Mouse (Mus musculus) midbrain, embryonic 11.5 days (tissue): ENCODE data around the gene Ms4a8a. TPM values are rescaled to one million over a fixed set of nuclear protein-coding genes. Genes with fewer than 3 reads are reported as not detected.
A peak's percentile ranks its signal among the peaks of the same experiment; 100 is the strongest.
"Not testable (repeated sequence)": the region's sequence is repeated elsewhere in the genome, so short reads cannot be mapped to it uniquely, and the experiment has no call there.

Experiments used
- ATAC-seq: fragments of 200-750 bp; cut with Nextera tagmentation; 2 replicates; pipeline ENCODE4 v1.8.0; 2017; ENCODE audit warnings: moderate TSS enrichment, moderate library complexity; ENCODE audit not compliant: low FRiP score
- DNase-seq: peaks from one replicate; pipeline ENCODE4 v3.0.0; 2015; ENCODE audit warnings: low spot score; ENCODE audit errors: missing footprints
- H3K27ac ChIP-seq: fragments of 300-500 bp; sonication (generic); 2 replicates; pipeline ENCODE4 v1.5.1; 2014; ENCODE audit warnings: low read depth, low read length
- H3K27me3 ChIP-seq: fragments of 300-500 bp; sonication (generic); 2 replicates; pipeline ENCODE4 v1.6.1; 2014; ENCODE audit warnings: mild to moderate bottlenecking, low read length, moderate library complexity, mixed read lengths; ENCODE audit not compliant: control insufficient read depth, insufficient read depth
- H3K36me3 ChIP-seq: fragments of 300-500 bp; sonication (generic); 2 replicates; pipeline ENCODE4 v1.6.1; 2014; ENCODE audit warnings: mild to moderate bottlenecking, low read length, moderate library complexity, mixed read lengths; ENCODE audit not compliant: control insufficient read depth, insufficient read depth
- H3K4me1 ChIP-seq: fragments of 300-500 bp; sonication (generic); 2 replicates; pipeline ENCODE4 v1.6.1; 2014; ENCODE audit warnings: low read length; ENCODE audit not compliant: control insufficient read depth, insufficient read depth
- H3K4me2 ChIP-seq: fragments of 300-500 bp; sonication (generic); 2 replicates; pipeline ENCODE4 v1.6.1; 2014; ENCODE audit warnings: mild to moderate bottlenecking, moderate library complexity
- H3K4me3 ChIP-seq: fragments of 300-500 bp; sonication (generic); 2 replicates; pipeline ENCODE4 v1.5.1; 2014; ENCODE audit warnings: low read depth, low read length
- H3K9ac ChIP-seq: fragments of 300-500 bp; sonication (generic); 2 replicates; pipeline ENCODE4 v1.6.1; 2014; ENCODE audit warnings: low read length
- H3K9me3 ChIP-seq: fragments of 300-500 bp; sonication (generic); 2 replicates; pipeline ENCODE4 v1.6.1; 2016; ENCODE audit warnings: low read length; ENCODE audit not compliant: control insufficient read depth
- WGBS: fragments of 180-500 bp; shearing (Covaris S2); extraction: QIAGEN DNeasy Blood & Tissue Kit; methylation state at CpG from one replicate; pipeline ENCODE4 v1.1.7; 2014; 5-methylcytosine and 5-hydroxymethylcytosine counted together
- polyA plus RNA-seq: library from polyadenylated mRNA; unstranded; fragments of >200 nt; fragmentation: Nextera tagmentation; extraction: Ambion mirVana; gene quantifications from 2 replicates; pipeline ENCODE4 v1.2.1, GENCODE M21; 2014

The Ms4a8a gene
- not detected in 2 replicates for polyA plus RNA-seq

DNA sequence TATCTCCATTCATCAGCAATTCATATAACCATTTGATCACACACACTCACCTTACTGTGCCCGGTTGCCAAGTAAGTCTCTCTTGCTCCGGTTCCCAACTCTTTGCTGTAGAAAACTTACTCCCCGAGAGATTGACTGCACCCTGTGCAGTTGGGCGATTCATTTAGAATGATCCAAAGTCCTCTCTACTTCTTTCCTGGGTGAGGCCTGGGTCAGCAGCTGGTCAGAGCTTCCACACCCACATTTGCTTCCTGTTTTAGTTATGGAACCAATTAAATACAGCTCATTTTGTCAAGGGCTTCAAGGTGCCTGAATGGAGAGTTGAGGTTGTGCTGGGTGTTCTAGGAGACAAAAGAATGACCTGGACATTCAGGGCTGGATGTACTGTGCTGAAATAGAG, at the start of gene Ms4a8a:
TSS of gene Ms4a8a (minus strand) at position 169 of the 400 bp plus-strand sequence.
- no peaks in the 10 kb centered on the region for H3K27me3 ChIP-seq
- ATAC-seq = no peak
- WGBS = 89% methylated on average over 4 of the region's 4 CpGs

DNA sequence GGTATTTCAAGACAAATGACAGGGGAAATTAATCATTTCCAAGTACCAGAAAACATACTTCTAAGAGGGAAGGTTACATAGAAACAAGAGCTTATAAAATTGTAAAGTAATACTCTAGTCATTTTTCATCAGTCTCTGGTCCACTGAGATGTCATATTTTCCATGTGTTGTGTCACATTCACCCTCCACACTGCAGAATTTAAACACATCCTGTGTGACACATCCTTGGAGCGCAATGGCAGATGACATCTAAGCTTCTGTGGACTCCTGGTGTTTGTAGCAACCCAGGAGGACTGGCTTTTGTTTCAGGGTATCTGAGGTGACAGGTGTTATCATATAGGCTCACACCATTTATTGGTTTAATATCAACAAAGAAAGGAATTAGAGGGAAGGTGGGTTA, 48.8 kb upstream of the Ms4a8a start:
- no peaks in the 10 kb centered on the region for H3K36me3 ChIP-seq
- H3K4me2 ChIP-seq = no peak overlapping the region
- H3K27me3 ChIP-seq = no peaks in the 10 kb centered on the region
- no peak overlapping the region for H3K27ac ChIP-seq
- ATAC-seq (no peak), DNase-seq (no peak)
- no peak overlapping the region for H3K4me3 ChIP-seq
- WGBS = 91% methylated on average over 1 of the region's 1 CpGs
- no peak overlapping the region for H3K9ac ChIP-seq
- no peaks in the 10 kb centered on the region for H3K4me1 ChIP-seq
- no peaks in the 10 kb centered on the region for H3K9me3 ChIP-seq

More for the DNA sequence above, at the start of gene Ms4a8a:
- no peaks in the 10 kb centered on the region for H3K9me3 ChIP-seq
- H3K27ac ChIP-seq = no peak within 1 kb of the TSS
- no peak within 1 kb of the TSS for H3K4me2 ChIP-seq
- H3K4me3 ChIP-seq = no peak within 1 kb of the TSS
- no peaks in the 10 kb centered on the region for H3K4me1 ChIP-seq
- DNase-seq = no peak
- H3K36me3 ChIP-seq = no peaks in the 10 kb centered on the region
- no peak within 1 kb of the TSS for H3K9ac ChIP-seq

DNA sequence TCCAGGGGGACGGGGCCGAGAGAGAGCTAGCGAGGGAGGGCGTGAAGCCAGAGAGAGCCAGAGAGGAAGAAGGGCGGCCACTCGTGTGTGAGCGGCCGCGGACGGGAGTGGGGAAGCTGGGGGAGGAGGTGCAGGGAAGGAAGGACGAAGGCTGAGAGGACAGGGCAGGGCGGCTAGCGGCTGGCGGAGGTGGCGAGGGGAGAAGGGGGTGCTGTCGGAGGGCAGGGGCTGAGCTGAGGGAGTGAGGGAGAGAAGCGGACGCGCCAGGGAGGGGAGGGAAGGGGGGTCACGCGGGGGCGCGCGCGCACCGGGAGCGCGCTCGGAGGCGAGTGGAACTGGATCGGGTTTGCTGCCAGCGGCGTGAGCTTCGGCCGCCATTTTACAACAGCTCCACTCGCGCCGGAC, 40.1 kb upstream of the Ms4a8a start:
- ATAC-seq = peak; percentile 98
- peak; percentile 91 for DNase-seq
- Histone ChIP-seq H3K9ac (peak overlapping the region; percentile 49; the same call in 1 of the 2 replicates), H3K4me3 (peak overlapping the region; percentile 20), H3K4me2 (peak overlapping the region; percentile 32; the same call in 1 of the 2 replicates)
- not testable (repeated sequence) for H3K9me3 ChIP-seq, H3K27ac ChIP-seq, H3K36me3 ChIP-seq, H3K27me3 ChIP-seq, H3K4me1 ChIP-seq
- WGBS = 6% methylated on average over 9 of the region's 38 CpGs

DNA sequence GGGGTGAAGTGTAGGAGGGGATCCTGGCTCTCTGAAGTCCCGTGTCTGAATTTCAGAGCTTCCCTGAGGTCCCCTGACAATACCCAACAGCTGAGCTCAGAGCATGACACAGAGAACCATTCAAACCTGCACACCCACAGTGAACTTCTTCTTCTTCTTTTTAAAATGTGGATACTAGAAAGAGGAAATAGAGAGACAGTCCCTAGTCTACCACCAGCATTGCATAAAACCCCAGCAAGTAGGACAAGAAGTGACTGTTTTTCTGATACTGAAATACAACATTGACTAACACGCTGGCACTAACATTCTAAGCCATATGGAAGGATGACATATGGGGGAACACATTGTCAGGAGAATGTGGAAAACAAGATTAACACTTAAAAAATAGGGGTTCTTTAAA, 38.4 kb upstream of the Ms4a8a start:
- H3K4me3 ChIP-seq = no peak overlapping the region
- H3K27me3 ChIP-seq = no peaks in the 10 kb centered on the region
- H3K4me1 ChIP-seq = no peaks in the 10 kb centered on the region
- H3K27ac ChIP-seq = no peak overlapping the region
- no peaks in the 10 kb centered on the region for H3K36me3 ChIP-seq
- H3K9me3 ChIP-seq = no peaks in the 10 kb centered on the region; the same call in 1 of the 2 replicates
- no peak overlapping the region for H3K4me2 ChIP-seq
- H3K9ac ChIP-seq = no peak overlapping the region
- DNase-seq (no peak), ATAC-seq (no peak)
- 83% methylated on average over 2 of the region's 2 CpGs for WGBS

DNA sequence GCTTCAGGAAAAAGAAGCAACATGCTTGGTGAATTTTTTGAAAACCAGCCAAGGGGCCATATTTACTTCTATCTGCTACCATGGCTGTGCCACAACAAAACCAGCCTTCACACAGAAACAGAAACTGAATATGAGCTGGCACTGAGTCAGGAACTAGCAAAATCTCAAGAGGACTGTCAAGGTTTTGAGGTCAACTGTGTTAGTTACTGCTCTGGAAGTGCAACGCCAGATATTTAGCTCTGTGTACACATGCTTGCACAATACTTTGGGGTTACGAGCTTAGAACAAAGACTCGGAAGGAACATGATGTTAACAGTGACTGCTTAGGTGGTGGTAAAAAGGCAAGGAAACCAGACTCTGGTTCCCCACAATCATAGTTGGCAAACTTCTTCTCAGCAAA, 26.8 kb upstream of the Ms4a8a start:
- H3K9me3 ChIP-seq = no peaks in the 10 kb centered on the region
- no peak overlapping the region for H3K9ac ChIP-seq
- H3K36me3 ChIP-seq = no peaks in the 10 kb centered on the region
- 88% methylated on average over 3 of the region's 3 CpGs for WGBS
- ATAC-seq (no peak), DNase-seq (no peak)
- no peak overlapping the region for H3K27ac ChIP-seq
- no peaks in the 10 kb centered on the region for H3K4me1 ChIP-seq
- H3K4me3 ChIP-seq = no peak overlapping the region
- no peaks in the 10 kb centered on the region for H3K27me3 ChIP-seq
- H3K4me2 ChIP-seq = no peak overlapping the region

DNA sequence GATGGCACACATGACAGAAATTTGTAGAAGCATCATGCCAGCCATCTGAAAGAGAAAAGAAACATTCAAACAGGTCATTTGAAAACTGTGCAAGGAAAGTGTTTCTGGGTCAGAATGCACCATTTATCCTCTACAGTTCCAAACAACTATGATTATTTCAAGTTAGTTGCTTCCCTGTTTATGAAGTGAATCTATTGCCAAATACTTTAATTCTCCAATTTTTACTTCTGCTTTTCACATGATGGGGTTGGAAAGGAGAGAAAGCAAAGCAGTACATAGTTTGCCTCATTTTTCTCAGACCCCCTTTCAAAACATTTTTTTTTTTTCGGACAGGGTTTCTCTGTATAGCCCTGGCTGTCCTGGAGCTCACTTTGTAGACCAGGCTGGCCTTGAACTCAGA, 21.0 kb upstream of the Ms4a8a start:
- Histone ChIP-seq H3K27me3 (no peaks in the 10 kb centered on the region), H3K9ac (no peak overlapping the region), H3K4me2 (no peak overlapping the region), H3K36me3 (no peaks in the 10 kb centered on the region), H3K4me1 (no peaks in the 10 kb centered on the region), H3K4me3 (no peak overlapping the region), H3K9me3 (no peaks in the 10 kb centered on the region), H3K27ac (no peak overlapping the region)
- no peak for ATAC-seq
- DNase-seq = no peak
- 63% methylated on average over 1 of the region's 1 CpGs for WGBS

DNA sequence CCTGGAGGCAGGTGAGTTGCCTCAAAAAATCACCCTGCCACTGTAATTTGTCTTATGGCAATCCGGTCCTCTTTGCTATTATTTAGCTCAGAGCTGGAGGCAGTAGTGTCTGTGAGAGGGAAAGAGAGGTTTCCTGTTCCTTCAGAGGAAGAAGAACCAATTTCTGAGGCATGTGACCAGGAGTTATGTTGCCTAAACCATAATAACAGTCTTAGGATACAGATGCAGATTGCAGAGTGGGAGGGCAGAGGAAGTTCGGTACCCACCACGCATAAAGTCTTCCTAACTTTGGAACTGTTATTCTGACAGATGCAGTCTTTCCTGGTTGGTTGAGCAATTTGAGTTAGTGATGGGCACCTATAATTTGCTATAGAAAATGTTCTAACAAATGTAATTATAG, 17.5 kb upstream of the Ms4a8a start:
- H3K27ac ChIP-seq = no peak overlapping the region
- H3K9me3 ChIP-seq = no peaks in the 10 kb centered on the region
- H3K4me1 ChIP-seq = no peaks in the 10 kb centered on the region
- 88% methylated on average over 3 of the region's 3 CpGs for WGBS
- no peak overlapping the region for H3K9ac ChIP-seq
- no peaks in the 10 kb centered on the region for H3K36me3 ChIP-seq
- no peaks in the 10 kb centered on the region for H3K27me3 ChIP-seq
- ATAC-seq (no peak), DNase-seq (no peak)
- H3K4me2 ChIP-seq = no peak overlapping the region
- no peak overlapping the region for H3K4me3 ChIP-seq

DNA sequence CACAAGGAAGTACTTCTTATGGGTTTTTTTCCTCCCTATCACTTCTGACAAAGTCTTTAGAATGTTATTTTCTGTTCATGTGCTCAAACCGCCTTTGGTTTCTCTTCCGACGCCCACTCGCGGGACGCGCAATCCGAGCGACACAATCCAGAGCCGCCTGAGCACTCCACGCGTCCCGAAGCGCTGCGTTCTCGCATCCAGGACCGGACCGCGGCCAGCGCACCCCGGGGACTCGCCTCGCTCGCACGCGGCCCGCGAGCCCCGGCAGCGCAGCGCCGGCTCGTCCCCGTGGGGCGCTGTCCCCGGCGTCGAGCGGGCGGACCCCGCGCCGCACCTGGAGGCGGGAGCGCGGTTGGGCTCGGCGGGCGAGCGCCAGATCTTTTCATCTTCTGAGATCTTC, 11.2 kb upstream of the Ms4a8a start:
- H3K27ac ChIP-seq, H3K9ac ChIP-seq, H3K4me1 ChIP-seq, H3K9me3 ChIP-seq, H3K27me3 ChIP-seq, H3K36me3 ChIP-seq: not testable (repeated sequence)
- 4% methylated on average over 50 of the region's 50 CpGs for WGBS
- peak; percentile 52; the same call in 1 of the 2 replicates for ATAC-seq
- H3K4me2 ChIP-seq = peak overlapping the region; percentile 47
- peak overlapping the region; percentile 20 for H3K4me3 ChIP-seq
- peak; percentile 77 for DNase-seq

DNA sequence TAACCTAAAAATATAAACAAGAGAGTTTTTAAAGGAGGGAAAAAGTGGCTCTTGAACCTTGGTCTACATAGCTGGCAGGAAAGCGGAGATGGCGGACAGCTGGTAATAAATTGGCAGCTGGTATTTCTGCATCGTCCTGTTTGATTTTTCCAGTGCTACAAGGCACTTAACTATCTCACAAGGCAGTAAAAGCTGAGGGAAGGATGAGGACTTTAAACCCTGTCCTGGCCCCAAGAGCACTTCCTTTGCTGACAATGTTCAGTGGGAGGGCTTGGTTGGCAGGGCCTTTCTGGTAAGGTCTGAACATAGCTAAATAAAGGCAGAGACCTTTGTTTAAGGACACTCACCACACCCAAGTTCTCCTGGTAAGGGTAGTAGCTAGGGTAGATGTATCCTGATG, 10.5 kb downstream of the Ms4a8a start:
- H3K9ac ChIP-seq = no peak overlapping the region
- no peaks in the 10 kb centered on the region for H3K27me3 ChIP-seq
- DNase-seq = peak; percentile 4
- no peak overlapping the region for H3K27ac ChIP-seq
- H3K36me3 ChIP-seq = no peaks in the 10 kb centered on the region
- no peak for ATAC-seq
- no peak overlapping the region for H3K4me3 ChIP-seq
- no peak overlapping the region for H3K4me2 ChIP-seq
- H3K4me1 ChIP-seq = no peaks in the 10 kb centered on the region
- WGBS = 91% methylated on average over 3 of the region's 3 CpGs
- no peaks in the 10 kb centered on the region for H3K9me3 ChIP-seq
